Mouse (Mus musculus): ENCODE data around the gene Gm13090. TPM values are rescaled to one million over a fixed set of nuclear protein-coding genes. Genes with fewer than 3 reads are reported as not detected.

Gene Gm13090
- polyA plus RNA-seq, 1 experiment from 2014 or later: not detected

DNA sequence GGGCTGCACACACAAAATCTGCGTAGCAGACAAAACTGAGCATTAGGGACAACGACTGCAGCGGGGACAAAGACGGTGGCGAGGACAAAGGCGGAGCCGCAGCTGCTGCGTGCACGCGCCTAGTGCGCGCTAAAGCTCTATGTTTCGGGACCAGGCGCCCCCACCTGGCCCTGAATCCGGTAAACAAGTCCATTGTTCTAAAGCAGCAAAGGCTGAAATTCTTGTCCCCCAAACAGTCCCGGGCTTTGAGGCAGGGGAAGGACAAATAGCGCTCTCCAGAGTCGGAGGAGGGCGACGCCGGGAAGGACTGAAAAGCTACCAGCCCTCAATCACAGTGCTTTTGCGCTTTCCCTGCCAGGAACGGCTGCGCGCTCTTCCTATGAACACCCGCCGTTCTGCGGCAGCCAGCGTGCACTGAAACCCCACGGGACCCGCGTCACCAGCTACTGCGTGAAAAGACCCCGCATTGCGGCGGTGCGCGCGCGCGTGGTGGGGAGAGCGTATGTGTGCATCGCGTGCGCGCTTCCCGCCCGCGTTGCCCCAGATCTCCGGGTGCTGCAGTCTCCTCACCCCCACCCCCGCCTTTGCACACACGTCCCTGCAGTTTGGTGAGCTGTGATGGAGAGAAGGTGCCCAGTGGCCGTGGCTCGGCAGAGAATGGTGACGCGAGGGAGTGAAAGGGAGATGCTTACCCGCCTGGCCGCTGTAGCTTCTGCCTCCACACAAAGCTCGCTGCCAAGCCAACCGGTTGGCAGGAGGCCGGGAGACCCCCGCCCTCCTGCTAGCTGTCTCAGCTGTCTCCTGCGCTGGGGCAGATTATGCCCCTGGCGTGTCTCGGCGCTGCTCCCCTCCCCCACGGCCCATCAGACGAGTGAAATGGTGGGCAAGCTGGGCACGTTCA, 39.5 kb downstream of the Gm13090 start:
- Histone ChIP-seq H3K36me3 (no peaks in the 10 kb centered on the region), H3K27me3 (no peaks in the 10 kb centered on the region; the same call in 1 of the 2 replicates), H3K4me3 (peak overlapping the region; percentile 61), H3K4me2 (peak overlapping the region; percentile 99), H3K27ac (peak overlapping the region; percentile 27; the same call in 1 of the 2 replicates), H3K9me3 (no peaks in the 10 kb centered on the region), H3K4me1 (peaks cover 10% of the 10 kb centered on the region; the same call in 1 of the 2 replicates), H3K9ac (peak overlapping the region; percentile 60)
- ATAC-seq (ENCODE audit: borderline replicate concordance, extremely low read depth, low FRiP score, low TSS enrichment): peak; percentile 66; the same call in 1 of the 2 replicates
- under 1% methylated on average over 69 of the region's 69 CpGs for WGBS

DNA sequence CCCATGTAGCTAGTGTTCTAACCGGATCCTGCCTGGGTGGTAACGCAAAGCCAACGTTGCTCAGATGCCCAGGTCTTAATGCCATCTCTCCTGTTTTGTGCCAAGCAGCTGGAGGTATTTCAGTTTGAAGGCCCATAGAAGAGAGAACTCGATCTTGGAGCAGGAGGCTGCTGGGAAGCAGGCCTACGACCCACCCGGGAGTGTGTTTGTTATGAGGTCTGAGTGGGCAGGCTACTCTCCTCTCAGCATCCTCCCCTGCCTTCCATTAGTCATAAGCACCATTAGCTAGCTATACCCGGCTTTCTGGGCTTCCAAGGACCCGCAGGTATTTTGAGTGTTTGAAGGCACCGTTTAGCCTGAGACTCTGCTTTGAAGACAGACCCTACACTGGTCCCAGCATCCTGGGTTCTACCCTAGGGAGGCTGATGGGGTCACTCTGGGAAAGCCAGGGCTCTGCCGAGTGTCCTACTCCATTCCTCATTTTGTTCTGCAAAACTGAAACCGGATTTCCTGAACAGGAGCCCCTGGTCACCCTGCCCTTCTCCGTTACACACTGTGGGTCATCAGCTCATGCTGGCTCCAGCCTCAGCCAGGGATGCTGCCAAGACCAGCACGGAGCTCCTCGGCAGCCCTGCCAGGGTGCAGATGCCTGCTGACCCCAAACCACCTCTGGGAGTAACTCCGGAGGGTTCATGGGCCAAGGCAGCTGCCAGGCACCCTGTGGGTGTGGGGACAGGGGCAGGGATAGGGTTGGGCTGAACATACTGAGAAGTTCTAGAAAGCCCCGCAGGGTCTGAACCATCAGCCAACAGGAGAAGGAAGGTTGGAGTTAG, 40.6 kb downstream of the Gm13090 start:
- Histone ChIP-seq H3K27me3 (peaks cover 2% of the 10 kb centered on the region; the same call in 1 of the 2 replicates), H3K4me1 (peaks cover 10% of the 10 kb centered on the region; the same call in 1 of the 2 replicates), H3K36me3 (no peaks in the 10 kb centered on the region), H3K9me3 (no peaks in the 10 kb centered on the region), H3K27ac (no peak overlapping the region), H3K4me3 (peak overlapping the region; percentile 61), H3K9ac (0 out of 2 replicates have a peak overlapping the region, but pooled peaks have one; percentile 60), H3K4me2 (peak overlapping the region; percentile 99)
- WGBS: 55% methylated on average over 16 of the region's 16 CpGs
- ATAC-seq (ENCODE audit: borderline replicate concordance, extremely low read depth, low FRiP score, low TSS enrichment): no peak

DNA sequence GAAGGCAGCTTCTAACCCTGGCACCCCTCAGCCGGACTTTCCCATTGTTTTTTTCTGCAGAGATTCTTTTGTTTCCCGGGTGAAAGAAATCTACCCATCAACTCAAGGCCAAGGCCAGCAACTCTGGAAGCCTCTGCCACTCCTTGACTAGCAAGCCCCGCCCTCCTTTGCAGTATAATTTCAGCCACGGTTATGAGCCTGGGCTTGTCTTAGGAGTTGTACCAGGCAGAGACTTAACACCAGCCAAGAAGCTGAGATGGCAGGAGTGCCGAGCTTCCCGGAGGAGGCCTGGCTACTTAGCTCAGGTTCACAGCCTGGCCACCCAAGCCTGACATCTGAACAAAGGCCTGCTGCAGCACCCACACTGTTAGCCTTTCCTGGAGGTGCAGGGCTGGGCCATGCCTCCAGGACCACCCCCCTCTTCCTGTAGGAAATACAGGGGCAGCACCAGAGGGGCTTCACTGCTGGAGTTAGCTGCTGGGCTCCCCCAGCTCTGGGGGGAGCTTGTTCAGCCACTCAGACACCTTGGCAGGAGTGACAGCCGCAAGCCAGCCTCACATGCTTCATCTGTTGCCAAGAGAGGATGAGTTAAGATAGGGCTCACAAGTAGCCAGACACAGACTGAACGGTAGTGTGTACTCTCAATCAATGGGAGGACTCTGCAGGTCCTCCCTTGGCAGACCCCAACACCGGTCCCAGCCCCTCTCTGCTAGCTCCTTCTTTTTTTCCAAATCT, 41.6 kb downstream of the Gm13090 start:
- Histone ChIP-seq H3K9ac (no peak overlapping the region), H3K27ac (no peak overlapping the region), H3K9me3 (no peaks in the 10 kb centered on the region), H3K4me2 (no peak overlapping the region), H3K36me3 (no peaks in the 10 kb centered on the region), H3K4me1 (peaks cover 10% of the 10 kb centered on the region; the same call in 1 of the 2 replicates), H3K4me3 (no peak overlapping the region), H3K27me3 (peaks cover 3% of the 10 kb centered on the region; the same call in 1 of the 2 replicates)
- 59% methylated on average over 9 of the region's 9 CpGs for WGBS
- ATAC-seq (ENCODE audit: borderline replicate concordance, extremely low read depth, low FRiP score, low TSS enrichment): no peak

DNA sequence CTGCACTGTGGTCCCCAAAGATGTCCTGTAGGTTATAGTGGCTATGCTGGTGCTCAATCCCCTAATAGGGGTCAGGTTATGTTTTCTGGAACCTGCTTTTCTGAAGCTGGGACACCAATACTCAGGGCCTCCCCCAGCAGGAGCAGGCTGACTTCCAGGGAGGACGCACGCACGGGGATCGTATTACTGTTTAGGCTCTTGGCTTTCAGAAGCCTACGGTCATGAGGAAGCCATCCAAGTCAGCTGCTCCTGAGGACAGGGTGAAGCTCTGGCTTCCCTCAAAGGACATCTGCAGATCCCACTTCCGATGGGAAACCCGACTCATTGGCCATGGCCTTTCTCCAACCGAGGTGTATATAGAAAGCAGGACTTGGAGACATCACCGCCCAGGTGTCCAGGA, 43.1 kb downstream of the Gm13090 start:
- peaks cover 3% of the 10 kb centered on the region; the same call in 1 of the 2 replicates for H3K27me3 ChIP-seq
- H3K9me3 ChIP-seq: no peaks in the 10 kb centered on the region
- WGBS: 57% methylated on average over 9 of the region's 9 CpGs
- ATAC-seq (ENCODE audit: borderline replicate concordance, extremely low read depth, low FRiP score, low TSS enrichment): no peak
- no peak overlapping the region for H3K4me3 ChIP-seq
- H3K36me3 ChIP-seq: no peaks in the 10 kb centered on the region
- H3K9ac ChIP-seq: no peak overlapping the region
- peaks cover 10% of the 10 kb centered on the region; the same call in 1 of the 2 replicates for H3K4me1 ChIP-seq
- H3K4me2 ChIP-seq: no peak overlapping the region
- H3K27ac ChIP-seq: no peak overlapping the region

DNA sequence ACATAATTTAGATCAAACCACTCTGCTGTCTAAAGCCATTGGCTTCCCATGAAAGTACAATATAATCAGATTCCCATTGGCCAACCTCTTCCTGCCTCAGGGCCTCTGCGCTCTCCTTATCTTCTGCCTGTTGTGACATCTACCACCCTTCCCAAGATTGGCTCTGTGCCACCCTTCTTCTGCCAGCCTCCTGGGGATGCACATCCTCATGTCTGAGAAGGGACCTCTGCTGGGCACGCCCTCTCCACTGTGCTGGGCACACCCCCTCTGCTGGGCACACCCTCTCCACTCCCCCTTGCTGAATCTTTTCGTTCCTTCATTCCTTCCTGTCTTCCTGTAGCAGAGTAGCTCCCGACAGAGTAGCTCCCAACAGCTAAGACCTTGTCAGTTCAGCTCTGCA, 44.4 kb downstream of the Gm13090 start:
- 47% methylated on average over 4 of the region's 4 CpGs for WGBS

DNA sequence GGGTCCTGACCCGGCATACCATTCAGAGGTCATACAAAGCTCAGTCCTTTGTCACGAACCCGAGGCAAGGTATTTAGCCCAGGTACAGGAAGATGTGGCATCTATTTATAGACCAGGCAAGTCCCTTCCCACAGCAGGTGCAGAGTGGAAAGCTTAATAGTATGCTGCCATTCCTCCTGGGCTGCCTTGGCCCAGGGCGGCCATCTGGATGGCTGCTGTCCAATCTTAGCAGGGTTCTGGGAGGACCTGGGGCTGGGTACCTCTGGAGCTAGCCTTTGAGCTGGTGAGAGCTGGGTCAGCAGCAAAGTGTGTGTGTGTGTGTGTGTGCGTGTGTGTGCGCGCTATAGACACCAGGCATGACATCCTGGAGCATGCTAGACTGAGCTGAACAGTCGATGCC, 46.1 kb downstream of the Gm13090 start:
- Histone ChIP-seq H3K4me1 (peaks cover 7% of the 10 kb centered on the region), H3K36me3 (no peaks in the 10 kb centered on the region), H3K9me3 (no peaks in the 10 kb centered on the region), H3K9ac (no peak overlapping the region), H3K27ac (no peak overlapping the region), H3K4me2 (no peak overlapping the region), H3K27me3 (peaks cover 25% of the 10 kb centered on the region), H3K4me3 (no peak overlapping the region)
- WGBS: 75% methylated on average over 8 of the region's 8 CpGs
- no peak for ATAC-seq (ENCODE audit: borderline replicate concordance, extremely low read depth, low FRiP score, low TSS enrichment)

More for the DNA sequence above, 44.4 kb downstream of the Gm13090 start:
- no peak for ATAC-seq (ENCODE audit: borderline replicate concordance, extremely low read depth, low FRiP score, low TSS enrichment)
- H3K4me1 ChIP-seq: 0 out of 2 replicates have a peak, but pooled peaks cover 8% of the 10 kb centered on the region
- no peak overlapping the region for H3K9ac ChIP-seq
- H3K36me3 ChIP-seq: no peaks in the 10 kb centered on the region
- no peak overlapping the region for H3K27ac ChIP-seq
- H3K27me3 ChIP-seq: peaks cover 8% of the 10 kb centered on the region; the same call in 1 of the 2 replicates
- H3K4me3 ChIP-seq: no peak overlapping the region
- H3K4me2 ChIP-seq: no peak overlapping the region
- H3K9me3 ChIP-seq: no peaks in the 10 kb centered on the region

DNA sequence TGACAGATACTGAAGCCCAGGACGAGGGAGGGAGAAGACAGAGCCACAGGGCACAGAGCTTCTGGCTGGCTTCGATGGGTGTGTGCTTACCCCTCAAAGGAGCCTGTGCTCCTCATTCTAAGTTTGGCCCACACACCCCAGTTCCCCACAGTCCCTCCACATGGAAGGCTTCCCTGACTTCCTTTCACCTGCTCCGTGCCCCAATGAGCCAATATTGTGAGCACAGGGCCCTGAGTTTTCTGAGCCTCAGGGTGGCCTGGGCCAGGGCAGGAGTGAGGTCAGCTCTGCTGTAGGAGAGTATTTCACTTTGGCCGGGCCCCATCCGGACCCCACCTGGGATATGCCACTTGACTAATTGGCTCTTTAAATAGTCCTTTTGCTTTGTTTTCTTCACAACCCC, 48.3 kb downstream of the Gm13090 start:
- H3K27ac ChIP-seq: no peak overlapping the region
- no peaks in the 10 kb centered on the region for H3K9me3 ChIP-seq
- H3K4me3 ChIP-seq: no peak overlapping the region
- no peak overlapping the region for H3K4me2 ChIP-seq
- H3K36me3 ChIP-seq: no peaks in the 10 kb centered on the region
- 53% methylated on average over 5 of the region's 5 CpGs for WGBS
- ATAC-seq (ENCODE audit: borderline replicate concordance, extremely low read depth, low FRiP score, low TSS enrichment): no peak
- H3K27me3 ChIP-seq: peaks cover 33% of the 10 kb centered on the region
- no peak overlapping the region for H3K9ac ChIP-seq
- peaks cover 15% of the 10 kb centered on the region for H3K4me1 ChIP-seq

DNA sequence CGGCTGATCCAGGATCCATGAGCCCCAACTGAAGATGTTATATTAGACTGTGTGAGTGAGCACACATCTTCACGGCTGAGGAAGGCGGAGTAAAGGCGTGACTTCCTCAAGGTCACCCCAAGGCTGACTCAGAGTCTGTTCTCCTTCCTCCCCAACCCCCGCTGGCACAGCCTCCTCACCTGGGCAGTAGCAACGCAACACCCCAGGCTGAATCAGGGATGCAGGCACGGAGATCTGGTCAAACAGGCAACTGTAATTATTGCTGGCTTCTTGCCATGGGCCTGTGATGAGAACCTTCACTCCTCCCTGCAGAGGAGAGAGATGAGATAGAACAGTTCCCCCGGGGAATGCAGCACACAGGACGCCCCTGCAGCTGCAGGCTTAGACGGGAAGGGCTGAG, 48.8 kb downstream of the Gm13090 start:
- WGBS: 18% methylated on average over 10 of the region's 10 CpGs
- no peak overlapping the region for H3K9ac ChIP-seq
- H3K4me1 ChIP-seq: peaks cover 15% of the 10 kb centered on the region
- no peak for ATAC-seq (ENCODE audit: borderline replicate concordance, extremely low read depth, low FRiP score, low TSS enrichment)
- H3K4me2 ChIP-seq: no peak overlapping the region
- H3K4me3 ChIP-seq: no peak overlapping the region
- H3K36me3 ChIP-seq: no peaks in the 10 kb centered on the region
- H3K27me3 ChIP-seq: peaks cover 33% of the 10 kb centered on the region
- no peak overlapping the region for H3K27ac ChIP-seq
- no peaks in the 10 kb centered on the region for H3K9me3 ChIP-seq

DNA sequence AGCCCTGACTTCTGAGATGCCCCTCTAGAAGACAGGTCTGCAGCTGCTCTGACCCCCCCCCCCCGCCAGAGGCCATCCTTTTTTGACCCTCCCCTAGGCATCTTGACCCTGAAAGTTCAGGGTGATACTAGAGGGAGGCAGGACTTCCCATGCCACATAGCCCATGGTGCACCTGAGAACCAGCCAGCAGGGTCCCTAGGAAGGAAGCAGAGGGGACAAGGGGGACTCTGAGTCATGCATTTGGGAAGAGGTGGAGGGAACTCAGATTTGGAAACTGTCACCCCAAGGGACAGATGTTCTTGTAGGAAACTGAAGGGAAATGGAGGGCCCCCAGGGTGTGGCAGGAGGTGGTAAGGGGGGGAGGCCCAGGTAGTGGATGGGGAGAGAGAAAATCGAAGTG, 49.2 kb downstream of the Gm13090 start:
- H3K4me2 ChIP-seq: no peak overlapping the region
- H3K9ac ChIP-seq: no peak overlapping the region
- 23% methylated on average over 2 of the region's 2 CpGs for WGBS

DNA sequence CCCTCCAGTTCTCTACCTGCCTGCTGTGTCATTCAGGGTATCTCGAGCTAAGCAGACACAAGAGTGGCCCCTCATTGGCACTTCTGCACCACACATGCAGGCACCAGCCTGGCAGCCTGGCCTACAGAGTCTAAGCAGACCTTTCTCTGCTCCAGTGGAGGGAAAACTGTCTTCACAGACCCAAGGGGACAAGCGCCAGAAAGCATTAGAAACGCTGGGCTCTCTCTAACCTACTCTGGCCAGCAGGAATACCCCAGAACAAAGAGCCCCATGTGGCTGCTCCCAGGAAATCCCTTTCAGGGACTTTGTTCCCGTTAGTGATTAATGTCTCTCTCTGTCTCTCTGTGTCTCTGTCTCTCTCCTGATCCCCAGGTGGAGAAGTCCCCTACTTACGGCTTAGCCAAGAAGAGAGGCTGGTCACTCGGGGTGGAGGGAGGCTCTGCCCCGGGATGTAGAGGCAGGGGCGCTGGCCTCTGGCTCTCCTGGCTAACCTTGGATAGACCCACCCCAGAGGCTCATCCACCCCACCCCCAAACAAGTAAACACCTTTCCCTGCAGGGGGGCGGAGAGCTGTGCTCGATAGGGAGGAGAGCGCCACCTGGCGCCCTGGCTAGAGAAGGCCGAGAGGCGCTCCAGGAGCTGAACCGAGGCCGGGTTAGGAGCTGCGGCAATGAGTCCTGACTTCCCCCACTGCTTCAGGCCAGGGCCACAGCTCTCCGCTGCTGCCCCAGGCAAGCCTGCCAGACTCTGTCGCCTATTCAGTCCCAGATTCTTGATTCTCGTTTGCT, 49.9 kb downstream of the Gm13090 start:
- peaks cover 33% of the 10 kb centered on the region for H3K27me3 ChIP-seq
- ATAC-seq (ENCODE audit: borderline replicate concordance, extremely low read depth, low FRiP score, low TSS enrichment): no peak
- H3K4me2 ChIP-seq: peak overlapping the region; percentile 26; the same call in 1 of the 2 replicates
- H3K9me3 ChIP-seq: no peaks in the 10 kb centered on the region
- 5% methylated on average over 20 of the region's 20 CpGs for WGBS
- no peak overlapping the region for H3K4me3 ChIP-seq
- H3K9ac ChIP-seq: no peak overlapping the region
- peaks cover 15% of the 10 kb centered on the region for H3K4me1 ChIP-seq
- no peak overlapping the region for H3K27ac ChIP-seq
- no peaks in the 10 kb centered on the region for H3K36me3 ChIP-seq

More for the DNA sequence above, 49.2 kb downstream of the Gm13090 start:
- ATAC-seq (ENCODE audit: borderline replicate concordance, extremely low read depth, low FRiP score, low TSS enrichment): no peak
- Histone ChIP-seq H3K9me3 (no peaks in the 10 kb centered on the region), H3K27ac (no peak overlapping the region), H3K4me3 (no peak overlapping the region), H3K36me3 (no peaks in the 10 kb centered on the region), H3K27me3 (peaks cover 33% of the 10 kb centered on the region), H3K4me1 (peaks cover 15% of the 10 kb centered on the region)

Data from lung, embryonic 15.5 days (tissue).